Mouse (Mus musculus): ENCODE results near the gene Mllt3. TPM values are rescaled to one million over a fixed set of nuclear protein-coding genes. Genes with fewer than 3 reads are reported as not detected.

Mllt3 gene
- total RNA-seq, 2 experiments from 2014 or later = 23.0 to 24.9 TPM

DNA sequence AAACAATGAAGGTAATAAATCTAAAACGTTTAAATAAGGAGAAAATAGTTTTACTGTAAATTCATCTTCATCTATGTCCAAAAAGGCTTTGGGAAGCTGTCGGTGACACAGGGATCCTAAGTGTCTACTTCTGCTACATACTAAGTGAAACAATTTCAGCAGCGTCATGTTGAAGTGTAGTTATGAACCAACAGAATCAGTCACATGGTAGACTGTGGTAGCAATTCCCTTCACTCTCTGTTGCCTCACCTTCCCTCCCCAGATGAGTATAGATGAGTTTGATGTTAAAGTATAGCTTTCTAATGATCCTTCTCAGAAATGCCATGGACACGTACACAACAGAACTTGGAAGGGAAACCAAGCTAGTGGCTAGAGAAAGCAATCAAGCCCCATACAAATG is 79.9 kb downstream of the Mllt3 start:
- DNase-seq = no peak

DNA sequence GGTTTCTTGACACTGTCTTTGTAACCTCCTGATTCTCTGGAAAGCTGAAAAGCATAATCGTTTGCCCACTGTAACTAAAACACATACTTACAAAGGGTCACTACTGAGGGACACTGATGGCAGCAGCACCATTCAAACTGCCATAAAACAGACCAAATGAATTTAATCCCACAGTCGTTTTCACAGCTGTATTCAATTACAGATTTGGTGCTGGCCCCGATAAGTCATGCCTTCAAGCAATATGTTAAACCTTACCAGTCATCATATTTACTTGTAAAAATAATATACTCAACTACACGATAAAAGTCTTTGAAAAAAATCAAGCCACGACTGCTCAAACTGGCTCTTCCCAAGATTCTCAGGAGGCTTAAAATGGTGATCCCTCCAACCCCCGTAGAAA is 83.7 kb downstream of the Mllt3 start:
- DNase-seq = no peak

DNA sequence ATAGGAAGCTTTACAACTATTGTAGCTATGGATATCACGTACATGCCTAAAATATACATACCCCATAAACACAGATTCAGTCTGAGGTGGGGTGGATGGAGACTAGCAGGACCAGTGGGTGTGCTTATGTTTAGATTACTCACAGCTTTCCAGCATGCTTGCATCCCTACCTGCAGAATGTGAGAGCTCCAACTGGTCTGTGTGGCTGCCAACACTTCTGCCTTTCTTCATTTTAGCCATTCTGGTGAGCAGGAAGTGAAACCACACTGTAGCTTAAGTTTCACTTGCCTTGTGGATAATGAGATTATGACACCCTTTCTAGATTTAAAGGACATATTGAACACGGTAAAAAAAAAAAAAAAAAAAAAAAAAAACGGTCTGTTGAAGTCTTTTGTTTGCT is 88.8 kb downstream of the Mllt3 start:
- no peak for DNase-seq

DNA sequence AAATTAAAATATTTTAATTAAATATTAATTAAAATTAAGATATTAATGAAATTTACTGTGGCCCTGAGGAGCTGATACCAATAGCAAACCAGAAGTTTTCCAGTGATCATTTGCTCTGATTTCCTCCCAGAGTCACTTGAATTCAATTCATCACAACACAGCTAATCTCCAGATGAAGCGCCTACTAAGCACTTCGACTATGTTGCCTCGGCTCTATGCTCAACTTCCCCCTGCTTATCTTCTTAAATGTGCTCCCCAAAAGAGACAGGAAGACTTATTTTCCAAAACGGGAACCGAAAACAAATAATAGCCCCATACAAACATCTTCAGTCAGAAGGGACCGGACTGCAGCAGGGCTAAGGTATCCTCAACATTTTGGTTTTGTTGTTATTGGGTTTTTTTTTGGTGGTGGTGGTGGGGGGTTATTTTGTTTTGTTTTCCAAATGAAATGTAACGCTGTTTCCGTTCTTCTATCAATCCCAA is 90.2 kb downstream of the Mllt3 start:
- DNase-seq = no peak

DNA sequence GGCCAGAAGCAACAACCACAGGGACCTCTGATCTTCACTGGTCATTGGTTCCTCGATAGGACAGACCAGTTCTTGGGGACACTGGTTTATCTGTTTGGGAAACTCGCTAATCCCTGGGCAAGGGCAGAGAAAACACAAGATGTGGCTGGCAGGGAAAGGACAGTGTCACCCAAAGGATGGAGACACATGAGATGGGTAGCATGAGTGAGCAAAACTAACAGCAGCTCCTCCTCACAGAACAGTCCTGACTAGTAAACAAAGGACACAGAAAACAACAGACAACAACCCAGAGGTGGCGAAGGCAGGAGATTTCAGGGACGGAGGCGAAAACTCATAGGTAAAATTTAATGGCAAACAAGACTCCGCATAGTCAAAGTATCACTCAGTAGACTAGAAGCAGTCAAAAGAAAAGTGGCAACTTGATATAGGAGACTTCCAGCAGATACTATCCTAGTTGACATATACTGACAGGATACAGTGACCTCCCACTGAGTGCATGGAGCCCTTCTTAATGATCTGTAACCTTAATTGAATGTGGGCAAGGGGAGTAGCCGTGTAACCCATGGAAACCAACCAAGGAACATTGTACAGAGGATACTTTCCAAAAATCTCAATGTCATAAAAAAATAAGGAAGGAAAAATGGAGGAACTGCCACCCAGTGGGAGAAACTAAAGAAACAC is 93.5 kb downstream of the Mllt3 start:
- no peak for DNase-seq

DNA sequence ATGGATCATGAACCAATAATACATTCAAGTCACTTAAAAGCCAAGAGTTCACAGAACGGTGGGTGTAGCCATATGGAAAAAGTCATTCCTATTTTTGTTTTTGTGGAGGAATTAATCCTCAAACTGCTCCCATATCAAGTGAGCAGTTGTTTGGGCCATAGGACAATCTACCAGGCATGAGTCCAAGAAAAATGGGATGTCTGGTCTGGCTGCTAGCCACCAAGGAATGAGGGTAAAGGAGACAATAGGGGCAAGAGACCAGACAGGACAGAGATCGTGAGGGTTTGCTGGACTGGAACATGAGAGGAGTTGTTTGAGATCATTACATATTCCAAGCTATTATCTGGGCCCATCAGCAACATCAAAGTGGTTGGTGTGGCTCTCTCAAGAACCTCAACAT is 96.8 kb downstream of the Mllt3 start:
- no peak for DNase-seq

DNA sequence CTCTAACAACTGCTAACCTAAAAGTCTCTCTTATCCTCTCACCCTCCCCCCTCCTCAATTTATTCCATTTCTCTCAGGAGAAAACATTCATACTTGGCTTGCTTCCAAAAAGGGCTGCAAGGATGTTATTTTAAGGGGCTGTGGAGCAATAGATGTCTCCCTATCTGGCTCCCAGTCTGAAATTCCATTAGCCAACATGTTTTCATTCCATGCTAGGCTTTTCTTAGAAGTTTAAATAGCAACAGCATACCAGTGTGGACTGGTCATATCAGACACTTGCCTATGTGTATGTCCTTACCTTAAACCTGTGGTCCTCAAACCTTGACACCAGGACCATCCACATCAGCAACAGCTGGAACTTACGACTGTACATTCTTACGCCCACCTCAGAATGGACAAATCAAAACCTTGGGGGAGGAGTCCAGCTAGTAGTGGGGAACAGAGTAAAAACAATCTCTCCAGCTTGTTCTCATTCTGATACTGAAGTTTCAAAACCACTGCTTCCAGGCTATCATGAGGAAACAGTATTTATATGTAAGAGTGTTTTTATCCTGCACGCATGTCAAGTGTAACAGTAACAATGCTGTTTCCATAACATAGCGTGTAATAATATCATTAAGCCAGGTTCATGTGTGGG is 99.3 kb downstream of the Mllt3 start:
- no peak for DNase-seq

DNA sequence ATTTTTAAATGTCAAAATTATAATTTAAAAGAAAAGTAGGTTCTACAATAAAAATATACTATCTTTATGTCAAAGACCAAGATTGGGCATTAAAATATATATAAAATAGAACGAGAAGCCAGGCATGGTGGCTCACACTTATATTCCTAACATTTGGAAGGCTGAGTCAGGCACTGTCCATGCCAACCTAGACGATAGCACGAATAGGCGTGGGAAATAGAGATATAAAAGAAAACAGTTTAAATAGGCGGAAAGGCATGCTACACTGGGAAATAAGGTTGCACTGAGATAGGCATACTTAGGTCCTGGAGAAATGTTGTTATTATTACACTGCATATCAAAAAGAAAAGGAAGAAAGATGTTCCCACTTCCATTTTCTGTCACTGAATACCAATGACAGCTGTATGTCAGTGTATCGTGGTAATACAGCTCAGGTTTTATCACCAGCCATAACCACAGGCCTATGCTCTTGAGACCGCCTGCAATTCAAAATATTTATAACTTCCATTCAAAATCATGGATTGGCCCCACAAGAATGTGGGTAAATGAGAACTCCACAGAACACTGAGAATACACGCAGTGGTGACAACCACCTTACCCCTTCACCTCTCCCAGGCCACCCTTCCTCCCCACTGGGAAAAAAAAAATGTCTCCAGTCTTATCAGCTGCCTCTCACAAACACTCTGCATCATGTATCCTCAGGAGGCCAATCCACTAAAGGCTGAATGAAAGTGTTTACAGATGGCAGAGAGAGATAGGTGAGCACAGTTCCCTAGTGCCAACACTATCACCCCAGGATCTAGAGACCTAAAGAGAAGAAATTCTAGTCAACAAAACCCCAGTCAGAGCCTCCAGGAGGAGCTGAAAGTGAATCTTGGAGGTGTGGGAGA is 102.6 kb downstream of the Mllt3 start:
- no peak for DNase-seq

DNA sequence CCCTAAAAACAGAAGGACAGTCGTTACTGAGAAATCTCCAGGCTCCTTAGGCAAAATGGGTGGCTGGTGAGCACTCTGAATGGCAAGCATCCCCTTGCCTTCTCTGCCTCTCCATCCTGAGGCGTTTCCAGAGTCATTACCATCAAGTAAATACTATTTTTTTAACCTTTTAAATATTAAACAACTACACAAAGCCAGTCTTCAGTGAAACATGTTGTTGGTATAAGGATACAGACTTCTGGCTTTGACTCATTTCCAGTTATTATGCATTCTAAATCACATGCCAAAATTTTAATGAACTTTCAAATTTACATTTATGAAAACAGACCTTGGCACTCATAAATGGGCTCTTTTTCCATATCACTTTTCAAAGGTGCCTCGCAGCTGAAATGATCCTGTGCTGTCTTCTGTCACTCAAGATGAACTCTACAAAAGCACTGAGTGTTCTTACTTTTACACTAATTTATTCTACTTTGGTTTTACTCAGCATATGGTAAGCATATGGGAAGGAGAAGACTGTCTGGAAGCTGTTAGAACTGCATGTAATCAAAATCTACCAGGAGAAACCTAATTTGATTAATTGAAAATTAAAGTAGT is 104.5 kb downstream of the Mllt3 start:
- no peak for DNase-seq

DNA sequence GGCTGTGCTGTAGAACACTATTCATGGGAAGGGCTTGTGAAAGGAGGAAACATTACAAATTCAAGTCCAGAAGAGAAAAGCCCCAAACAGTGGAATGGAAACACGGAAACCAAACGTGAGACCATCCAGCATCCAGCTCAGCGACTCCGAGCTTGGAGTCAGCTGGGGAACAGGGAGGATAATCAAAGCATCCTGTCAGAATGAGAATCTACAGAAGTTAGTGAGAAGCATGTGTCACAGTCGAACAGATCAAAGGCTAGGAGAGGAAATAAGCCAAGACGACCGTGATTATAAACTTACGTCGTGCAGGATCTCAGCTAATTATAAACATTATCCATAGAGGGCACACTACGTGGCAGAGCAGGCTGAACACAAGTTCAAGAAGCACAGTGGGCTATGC is 105.8 kb downstream of the Mllt3 start:
- no peak for DNase-seq

DNA sequence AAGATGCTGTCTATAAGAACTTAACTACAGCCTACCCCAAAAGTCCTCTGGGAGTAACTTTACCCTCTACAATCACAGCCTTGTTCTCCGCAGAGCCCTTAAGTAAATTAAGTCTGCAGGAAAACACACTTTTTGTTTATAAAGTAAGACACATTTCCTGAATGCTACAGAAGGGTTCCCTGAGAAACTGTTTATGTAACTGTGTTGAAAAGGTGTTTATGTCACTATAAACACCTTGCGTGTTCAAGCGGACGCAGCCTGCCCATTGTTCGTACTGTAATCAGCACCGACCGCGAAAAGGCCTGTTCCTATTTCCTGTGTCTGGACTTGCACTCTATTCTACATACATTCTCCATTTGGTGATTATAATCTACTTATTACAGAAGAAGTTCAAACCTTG is 112.5 kb downstream of the Mllt3 start:
- no peak for DNase-seq

DNA sequence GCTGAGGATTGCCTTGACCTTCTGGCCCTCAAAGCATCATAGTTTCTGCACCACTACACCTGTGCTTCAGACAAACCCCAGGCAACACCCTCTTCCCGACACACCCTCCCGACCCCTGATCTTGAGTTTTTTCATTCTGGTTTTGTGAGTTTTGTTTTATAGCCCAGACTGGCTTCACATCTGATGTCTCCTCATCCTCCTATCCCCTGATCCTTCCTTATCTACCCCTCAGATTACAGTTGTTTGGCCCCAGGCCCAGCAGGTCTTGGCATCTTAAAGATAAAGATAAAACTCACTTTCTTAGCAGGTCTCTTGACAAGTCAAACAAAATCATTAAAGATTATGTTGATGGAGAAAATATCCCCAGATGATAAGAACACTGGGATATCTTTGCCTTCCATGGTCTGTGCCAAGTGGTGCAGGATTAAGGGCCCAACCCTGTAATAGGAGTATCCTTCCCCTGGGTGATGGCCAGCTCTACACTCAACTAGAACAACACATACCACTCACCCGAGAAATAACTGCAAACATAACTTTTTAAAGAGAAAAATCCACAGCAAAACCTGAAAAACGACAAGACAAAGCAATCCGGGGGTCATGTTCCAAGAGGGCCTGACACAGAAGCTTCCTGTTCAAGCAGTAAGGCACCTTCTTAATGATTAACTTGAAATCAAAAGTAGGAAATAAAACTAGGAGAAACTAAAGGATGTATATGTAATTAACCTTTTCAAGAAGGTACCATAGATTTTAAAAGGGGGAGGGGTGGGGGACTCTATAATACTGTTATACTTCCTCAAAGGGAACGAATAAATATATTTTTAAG is 121.8 kb downstream of the Mllt3 start:
- DNase-seq = no peak

DNA sequence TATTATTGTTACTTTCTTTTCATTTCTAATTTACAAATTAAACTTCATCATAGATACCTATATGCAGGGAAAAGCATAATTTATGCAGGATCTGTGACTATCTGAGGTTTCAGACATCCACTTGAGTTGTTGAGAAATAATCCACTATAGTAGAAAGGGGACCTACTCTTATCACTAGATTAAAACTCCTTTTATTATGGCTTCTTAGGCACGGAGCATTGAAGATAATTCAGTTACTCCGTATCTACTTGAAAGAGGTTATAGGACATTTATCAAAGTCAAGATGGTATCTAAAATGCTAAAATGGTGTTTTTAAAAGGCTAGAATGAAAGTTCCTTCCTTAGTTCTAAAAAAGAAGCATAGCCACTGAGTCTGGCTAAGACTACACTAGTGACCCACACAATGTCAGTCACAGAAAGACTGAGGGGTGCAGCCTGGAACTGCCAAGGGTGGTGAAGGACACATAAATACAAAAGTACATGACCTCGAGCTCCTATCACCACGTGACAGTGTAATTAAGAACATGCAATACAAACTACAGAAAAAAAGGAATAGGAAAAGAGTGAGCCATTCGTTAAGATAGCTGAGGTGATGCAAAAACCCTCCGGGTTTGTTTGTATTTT is 127.9 kb downstream of the Mllt3 start:
- no peak for DNase-seq

DNA sequence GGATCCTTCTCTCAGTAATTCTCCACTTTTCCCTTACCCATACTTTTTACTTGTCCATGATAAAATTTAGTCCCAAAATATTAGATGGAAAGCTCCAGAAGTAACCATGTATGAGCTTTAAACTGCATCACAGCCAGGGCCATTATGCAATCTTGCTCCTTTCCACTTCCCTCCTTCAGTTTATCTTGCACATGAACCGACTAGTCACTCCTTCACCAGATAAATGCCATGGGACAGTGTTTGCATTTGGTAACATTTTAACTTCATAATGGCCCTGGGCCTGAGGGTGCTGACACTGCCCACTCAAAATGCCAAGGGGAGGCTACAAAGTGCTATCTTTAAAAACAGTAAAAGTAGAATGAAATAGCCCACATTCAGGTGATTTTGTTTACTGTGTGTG is 128.4 kb downstream of the Mllt3 start:
- DNase-seq = no peak

DNA sequence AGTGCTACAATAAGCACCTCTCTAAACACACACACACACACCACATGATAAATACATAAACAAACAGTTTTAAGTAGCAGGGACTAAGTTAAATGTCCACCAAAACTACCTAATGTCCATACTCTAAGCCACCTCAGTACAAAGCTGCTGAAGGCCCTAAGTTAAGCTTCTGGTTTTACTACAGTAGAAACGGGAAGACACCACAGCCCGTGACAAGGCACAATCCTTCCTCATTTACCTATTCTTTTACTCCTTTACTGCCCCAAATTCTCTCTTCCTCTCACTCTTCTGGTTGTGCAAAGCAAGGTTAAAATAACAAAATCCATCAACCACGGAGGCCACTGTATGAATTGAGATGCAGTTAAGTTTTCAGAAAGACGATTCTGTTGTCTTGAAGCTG is 130.6 kb downstream of the Mllt3 start:
- no peak for DNase-seq

DNA sequence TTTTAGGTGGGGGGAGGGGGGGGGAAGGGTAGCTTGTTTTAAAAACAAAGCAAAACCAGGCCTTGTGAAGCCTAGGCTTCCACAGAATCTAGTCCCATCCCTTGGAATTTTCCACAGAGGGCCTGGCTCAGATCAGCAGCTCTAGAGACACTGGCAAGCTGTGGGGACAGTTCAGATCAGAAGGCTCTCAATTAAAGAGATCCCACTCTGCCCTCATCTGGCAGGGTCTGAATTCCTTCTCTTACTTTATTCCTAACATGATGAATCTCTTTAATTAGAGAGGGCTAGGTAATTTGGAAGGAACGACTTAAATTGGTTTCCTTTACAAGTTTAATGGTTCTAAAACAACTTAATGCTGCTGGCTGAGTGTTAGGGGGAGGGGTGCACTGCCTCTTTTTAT is 132.0 kb downstream of the Mllt3 start:
- peak; percentile 27 to 46 for DNase-seq

DNA sequence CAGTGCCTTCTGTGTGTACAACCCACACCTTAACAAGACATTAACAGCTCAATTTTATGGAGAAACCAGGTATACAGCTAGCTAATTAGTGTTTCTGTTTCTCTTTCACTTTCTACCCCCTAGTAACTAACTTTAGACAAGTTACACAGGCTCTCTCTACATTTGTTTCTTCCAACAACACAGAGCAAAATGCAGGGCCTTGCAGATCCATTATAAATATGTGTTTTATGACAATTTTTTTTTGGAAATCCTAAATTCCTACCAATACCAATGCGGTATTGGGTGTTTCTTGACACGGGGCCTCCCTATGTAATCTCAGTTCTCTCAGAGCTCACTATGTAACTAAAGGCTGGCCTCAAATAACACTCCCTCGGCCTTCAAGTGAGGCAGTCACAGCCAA is 139.7 kb downstream of the Mllt3 start:
- no peak for DNase-seq

DNA sequence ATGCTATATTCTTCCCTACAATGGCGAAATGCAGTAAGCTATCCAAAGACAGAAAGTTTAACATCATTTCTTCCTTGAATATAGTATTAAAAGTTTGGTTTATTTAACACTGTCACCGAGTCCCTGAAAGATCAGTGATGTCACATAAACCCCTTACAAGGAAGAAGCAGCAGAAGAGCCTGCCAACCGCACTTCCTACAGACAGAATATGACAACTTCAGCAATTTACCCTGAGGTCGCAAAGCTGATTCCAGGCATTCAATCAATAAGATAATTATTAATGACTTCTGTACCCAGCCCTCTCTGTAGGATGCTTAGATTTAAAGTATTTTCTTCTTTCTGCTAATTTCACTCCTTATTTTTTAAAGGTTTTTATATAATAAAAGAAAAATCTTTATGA is 140.2 kb downstream of the Mllt3 start:
- DNase-seq = no peak

DNA sequence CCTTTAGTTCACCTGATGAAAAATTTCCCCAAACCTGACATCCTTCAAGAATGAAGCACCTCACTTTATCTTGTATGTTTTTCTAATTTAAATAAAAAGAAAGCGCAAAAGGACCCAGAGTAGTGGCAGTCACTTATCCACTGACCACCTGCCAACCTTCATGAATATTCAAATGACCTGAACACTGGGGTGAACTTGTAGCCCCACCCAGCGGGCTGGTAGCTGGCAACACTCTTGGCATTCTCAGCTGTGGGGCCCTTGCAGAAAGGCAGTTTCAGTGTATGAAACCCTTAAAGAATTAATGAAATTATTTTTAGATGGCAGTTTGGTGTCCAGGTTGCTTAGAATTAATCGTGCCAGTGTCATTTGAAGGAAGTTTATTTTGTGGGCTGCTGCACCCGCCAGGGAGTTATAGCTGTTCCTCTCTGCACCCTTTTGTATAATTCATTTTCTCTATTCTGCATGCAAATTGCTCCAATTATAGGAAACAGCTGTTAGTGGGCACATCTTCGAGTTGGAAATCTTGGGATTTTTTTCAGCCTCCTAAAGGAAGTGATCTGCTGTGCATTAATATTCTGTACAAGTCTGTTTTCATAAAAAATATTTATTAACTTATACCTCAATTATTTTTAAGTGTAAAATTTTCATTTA is 149.8 kb downstream of the Mllt3 start:
- no peak for DNase-seq

DNA sequence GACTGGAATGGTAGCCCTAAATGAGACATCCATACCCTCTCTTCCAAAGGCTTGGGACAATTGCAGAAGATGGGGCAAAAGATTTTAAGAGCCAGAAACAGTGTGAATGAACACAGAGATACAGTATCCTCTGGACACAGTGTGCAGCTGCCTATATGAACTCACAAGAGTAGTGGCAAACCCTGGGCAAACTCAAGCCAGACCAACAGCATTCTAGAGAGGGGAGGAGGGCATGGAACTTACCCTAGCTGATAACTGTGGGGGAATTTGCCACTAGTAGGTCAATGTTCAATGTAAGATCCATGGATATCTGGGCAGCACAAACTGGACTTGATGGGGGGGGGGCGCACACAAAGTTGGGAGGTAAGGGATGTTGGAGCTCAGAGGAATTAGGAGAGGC is 151.2 kb downstream of the Mllt3 start:
- no peak for DNase-seq

DNA sequence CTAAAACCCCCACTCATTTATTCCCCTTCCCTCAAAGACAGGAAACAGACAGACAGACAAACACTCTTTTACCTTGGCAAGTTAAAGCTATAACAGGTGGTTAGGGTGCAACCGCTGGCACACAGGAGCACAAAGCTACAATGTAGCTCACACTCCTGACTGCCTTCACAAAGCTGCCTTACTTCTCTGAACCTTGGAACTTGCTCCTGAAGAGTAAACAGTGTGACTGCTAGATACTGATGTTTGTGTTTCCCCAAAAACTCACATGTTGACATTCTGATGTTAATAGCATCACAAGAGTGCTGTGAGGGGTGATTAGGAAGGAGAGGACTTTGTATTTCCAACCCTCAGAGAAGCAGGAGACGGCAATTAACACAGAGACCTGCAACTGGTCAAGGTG is 151.6 kb downstream of the Mllt3 start:
- no peak for DNase-seq
